Mouse (Mus musculus): ENCODE data around the gene Hist2h2aa2. TPM values are rescaled to one million over a fixed set of nuclear protein-coding genes. Genes with fewer than 3 reads are reported as not detected.

Hist2h2aa2 gene
- not detected for polyA plus RNA-seq (2014; fragmentation: Illumina TruSeq; extraction: RNeasy Lipid Tissue Mini Kit (QIAGEN cat#74804); ENCODE audit: low replicate concordance)

DNA sequence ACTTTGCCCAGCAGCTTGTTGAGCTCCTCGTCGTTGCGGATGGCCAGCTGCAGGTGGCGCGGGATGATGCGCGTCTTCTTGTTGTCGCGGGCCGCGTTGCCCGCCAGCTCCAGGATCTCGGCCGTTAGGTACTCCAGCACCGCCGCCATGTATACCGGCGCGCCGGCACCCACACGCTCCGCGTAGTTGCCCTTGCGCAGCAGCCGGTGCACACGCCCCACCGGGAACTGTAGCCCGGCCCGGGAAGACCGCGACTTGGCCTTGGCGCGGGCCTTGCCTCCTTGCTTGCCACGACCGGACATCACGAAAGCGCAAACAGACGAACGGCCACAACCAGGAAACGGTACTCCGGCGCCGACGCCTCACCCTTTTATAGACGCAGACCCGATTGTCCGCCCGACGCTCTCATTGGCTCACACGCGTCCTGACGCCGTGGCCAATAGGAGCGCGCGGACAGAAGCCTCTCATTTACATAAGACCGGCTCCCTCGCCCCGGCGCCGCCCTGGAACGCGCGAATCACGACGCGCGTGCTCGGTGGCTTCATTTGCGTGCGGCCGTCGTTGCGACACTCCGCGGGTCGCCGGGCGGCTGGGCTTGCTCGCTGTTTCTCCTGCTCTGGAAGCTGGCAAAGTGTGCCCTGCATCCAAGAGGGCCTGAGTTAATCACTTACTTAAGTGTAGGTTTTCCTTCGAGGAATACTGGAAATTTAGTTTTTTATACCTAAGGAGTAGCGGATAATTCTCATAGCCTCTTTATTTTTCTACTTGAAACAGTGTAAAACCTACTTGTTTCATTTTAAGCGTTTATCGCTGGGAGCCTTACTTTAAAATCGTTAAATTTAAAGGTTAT lies at the start of gene Hist2h2aa2:
Gene Hist2h2aa2, minus strand, starts transcription at position 328 of the 850 bp plus-strand sequence.

DNA sequence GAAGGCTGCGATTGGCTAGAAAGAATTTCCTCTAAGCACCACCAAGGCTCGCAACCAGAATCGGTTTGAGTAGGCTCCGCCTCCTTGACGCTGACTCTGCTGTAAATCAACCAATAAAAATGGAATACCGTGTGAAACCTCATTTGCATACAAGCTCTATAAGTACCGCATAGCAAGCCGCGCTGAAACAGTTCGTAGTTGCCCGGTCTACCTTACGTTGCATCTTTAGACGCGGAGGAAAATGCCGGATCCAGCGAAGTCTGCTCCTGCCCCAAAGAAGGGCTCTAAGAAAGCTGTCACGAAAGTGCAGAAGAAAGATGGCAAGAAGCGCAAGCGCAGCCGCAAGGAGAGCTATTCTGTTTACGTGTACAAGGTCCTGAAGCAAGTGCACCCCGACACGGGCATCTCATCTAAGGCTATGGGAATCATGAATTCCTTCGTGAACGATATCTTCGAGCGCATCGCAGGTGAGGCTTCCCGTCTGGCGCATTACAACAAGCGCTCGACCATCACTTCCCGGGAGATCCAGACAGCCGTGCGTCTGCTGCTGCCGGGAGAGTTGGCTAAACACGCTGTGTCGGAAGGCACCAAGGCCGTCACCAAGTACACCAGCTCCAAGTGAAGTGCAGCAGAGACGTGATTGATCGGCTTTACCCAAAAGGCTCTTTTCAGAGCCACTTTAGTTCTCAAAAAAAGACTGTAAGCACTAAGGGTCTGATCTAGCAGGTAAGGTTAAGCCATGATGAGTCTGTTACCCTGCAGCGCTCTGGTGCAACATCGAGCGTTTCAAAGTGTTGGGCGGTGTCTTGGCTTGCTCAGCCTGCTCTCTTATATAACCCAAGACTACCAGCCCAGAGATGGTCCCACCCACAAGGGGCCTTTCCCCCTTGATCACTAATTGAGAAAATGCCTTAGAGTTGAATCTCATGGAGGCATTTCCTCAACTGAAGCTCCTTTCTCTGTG lies 29.7 kb upstream of the Hist2h2aa2 start, which contains the start of gene Hist2h2bb:
Gene Hist2h2bb, plus strand, starts transcription at position 242 of the 964 bp plus-strand sequence.

DNA sequence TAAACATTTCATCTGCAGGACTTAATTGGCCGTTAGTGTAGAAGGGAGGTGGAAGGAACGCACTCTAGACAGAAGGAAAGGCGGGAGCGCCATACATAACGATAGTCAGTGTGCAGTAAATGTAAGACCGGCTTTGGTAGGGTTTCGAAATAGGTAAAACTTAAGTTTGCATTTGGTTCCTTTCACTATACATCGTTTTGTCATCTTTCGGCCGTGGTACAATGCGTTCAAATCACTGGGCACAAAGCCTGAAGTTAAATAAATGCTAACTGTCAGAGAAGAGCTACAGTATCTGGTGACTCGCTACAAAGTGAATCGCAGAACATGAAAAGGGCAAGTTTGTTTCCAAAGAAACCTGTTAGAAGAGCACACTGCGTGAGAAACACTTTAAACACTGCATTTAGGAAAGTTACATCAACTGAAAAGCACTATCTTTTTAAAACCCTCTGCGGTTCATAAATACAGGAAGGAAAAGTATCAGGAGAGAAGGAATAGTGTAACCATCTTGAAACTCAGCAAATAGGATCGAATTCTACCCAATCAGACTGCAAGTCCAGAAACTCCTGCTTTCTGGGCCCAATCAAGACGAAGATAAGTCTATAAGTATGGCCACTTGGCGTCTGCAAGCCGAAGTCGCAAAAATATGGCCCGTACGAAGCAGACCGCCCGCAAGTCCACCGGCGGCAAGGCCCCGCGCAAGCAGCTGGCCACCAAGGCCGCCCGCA lies 28.1 kb upstream of the Hist2h2aa2 start, which contains the start of gene Hist2h3b:
Gene Hist2h3b, plus strand, starts transcription at position 604 of the 725 bp plus-strand sequence.

DNA sequence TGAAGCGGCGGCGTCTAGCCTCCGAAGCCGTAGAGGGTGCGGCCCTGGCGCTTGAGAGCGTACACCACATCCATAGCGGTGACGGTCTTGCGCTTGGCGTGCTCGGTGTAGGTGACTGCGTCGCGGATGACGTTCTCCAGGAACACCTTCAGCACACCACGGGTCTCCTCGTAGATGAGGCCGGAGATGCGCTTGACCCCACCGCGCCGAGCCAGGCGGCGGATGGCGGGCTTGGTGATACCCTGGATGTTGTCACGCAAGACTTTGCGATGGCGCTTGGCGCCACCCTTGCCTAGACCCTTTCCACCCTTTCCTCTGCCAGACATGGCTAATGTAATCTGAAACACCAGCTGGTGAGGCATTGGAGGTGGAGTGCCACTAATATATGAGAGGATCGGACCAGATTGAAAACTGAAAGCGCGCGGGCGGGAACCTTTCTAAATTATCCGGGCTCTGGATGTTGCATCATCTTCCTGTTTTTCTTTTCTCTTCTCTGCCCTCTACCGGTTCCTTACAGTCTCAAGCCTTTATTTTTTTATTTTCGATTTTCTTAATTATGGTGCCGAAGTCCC lies 23.0 kb upstream of the Hist2h2aa2 start, which contains the start of gene Hist2h4:
Gene Hist2h4, minus strand, starts transcription at position 333 of the 572 bp plus-strand sequence.

DNA sequence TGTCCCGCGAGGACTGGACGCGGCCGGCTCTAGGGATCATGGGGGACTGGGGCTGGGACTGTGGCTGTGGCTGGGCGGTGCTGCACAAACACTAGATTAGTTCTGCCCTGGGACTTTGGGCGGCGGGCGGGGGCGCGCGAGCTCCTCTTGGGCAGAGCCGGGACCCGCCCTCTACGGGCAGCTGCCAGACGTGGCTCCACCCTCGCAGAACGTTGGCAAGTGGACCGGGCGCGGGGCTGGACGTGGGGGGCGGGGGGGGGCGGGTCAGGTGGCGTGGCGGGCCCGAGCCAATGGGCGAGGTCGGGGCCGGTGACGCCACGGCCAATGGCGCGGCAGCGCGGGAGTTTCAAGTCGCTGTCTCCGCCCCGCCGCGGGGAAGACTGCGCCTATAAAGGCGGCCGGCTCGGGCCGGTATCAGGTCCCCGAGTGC lies 6.4 kb upstream of the Hist2h2aa2 start, which contains the start of gene Hist2h3c1:
Gene Hist2h3c1, plus strand, starts transcription at position 259 of the 430 bp plus-strand sequence.

DNA sequence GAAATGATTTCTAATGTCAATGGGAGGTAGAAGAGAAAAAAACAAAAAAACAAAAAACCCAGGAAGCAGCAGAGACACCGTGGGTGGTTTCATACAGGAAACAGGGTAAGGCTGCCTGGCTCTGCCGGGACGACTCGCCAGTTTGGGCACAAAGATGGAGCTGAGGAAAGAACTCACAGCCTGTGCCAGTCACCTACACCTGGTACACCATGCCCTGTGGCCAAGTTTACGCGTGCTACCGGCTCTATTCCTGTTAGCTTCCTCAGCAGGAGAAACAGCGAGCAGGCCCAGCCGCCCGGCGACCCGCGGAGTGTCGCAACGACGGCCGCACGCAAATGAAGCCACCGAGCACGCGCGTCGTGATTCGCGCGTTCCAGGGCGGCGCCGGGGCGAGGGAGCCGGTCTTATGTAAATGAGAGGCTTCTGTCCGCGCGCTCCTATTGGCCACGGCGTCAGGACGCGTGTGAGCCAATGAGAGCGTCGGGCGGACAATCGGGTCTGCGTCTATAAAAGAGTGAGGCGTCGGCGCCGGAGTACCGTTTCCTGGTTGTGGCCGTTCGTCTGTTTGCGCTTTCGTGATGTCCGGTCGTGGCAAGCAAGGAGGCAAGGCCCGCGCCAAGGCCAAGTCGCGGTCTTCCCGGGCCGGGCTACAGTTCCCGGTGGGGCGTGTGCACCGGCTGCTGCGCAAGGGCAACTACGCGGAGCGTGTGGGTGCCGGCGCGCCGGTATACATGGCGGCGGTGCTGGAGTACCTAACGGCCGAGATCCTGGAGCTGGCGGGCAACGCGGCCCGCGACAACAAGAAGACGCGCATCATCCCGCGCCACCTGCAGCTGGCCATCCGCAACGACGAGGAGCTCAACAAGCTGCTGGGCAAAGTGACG lies 5.2 kb upstream of the Hist2h2aa2 start, which contains the start of gene Hist2h2aa1:
Gene Hist2h2aa1, plus strand, starts transcription at position 495 of the 884 bp plus-strand sequence.

DNA sequence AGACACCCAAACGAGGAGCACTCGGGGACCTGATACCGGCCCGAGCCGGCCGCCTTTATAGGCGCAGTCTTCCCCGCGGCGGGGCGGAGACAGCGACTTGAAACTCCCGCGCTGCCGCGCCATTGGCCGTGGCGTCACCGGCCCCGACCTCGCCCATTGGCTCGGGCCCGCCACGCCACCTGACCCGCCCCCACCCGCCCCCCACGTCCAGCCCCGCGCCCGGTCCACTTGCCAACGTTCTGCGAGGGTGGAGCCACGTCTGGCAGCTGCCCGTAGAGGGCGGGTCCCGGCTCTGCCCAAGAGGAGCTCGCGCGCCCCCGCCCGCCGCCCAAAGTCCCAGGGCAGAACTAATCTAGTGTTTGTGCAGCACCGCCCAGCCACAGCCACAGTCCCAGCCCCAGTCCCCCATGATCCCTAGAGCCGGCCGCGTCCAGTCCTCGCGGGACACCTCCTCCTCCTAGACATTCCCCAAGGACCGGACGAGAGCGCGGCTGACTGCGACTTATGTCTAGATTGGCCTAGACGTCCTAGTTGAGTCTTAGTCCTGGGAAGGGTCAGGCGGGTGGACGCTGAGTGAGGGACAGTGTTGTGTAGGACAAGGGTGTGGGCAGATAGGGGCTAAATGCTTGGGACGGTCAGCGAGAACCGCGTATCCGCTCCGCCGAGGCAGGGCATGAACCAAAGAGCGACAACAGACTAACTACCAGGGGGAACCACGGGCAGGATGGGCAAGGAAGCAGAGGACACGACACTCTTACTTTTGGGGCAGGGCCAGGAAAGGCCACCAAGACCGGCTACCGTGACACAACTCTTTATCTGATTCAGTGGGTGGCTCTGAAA lies 902 bp downstream of the Hist2h2aa2 start, which contains the start of gene Hist2h3c2:
Gene Hist2h3c2, minus strand, starts transcription at position 174 of the 840 bp plus-strand sequence.

DNA sequence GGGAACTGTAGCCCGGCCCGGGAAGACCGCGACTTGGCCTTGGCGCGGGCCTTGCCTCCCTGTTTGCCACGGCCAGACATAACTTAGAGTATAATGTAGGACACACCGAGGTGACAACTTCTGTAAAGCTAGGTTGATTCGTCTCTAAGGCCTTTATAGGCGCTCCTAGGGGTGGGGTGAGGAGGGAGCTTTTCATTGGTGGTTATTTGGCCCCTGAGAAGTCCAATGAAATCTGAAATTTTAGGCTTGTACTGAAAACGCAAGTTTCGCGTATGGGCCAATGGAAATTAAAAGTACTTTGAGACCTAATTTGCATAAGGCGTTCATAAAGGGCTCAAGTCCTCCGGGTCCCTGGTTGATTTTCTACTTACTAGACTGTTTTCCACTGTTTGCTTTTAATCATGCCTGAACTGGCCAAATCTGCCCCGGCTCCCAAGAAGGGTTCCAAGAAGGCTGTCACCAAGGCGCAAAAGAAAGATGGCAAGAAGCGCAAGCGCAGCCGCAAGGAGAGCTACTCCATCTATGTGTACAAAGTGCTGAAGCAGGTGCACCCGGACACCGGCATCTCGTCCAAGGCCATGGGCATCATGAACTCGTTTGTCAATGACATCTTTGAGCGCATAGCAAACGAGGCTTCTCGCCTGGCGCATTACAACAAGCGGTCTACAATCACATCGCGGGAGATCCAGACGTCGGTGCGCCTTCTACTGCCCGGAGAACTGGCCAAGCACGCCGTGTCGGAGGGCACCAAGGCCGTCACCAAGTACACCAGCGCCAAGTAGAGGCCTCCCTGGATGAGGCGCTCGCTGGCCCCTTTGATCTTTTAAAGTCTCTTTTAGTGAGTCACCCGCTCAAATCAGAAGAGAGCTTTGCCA lies 19.1 kb downstream of the Hist2h2aa2 start, which contains the start of the genes Hist2h2ac and Hist2h2be:
Gene Hist2h2ac, minus strand, starts transcription at position 116 of the 875 bp plus-strand sequence.
Gene Hist2h2be, plus strand, starts transcription at position 355 of the 875 bp plus-strand sequence.

DNA sequence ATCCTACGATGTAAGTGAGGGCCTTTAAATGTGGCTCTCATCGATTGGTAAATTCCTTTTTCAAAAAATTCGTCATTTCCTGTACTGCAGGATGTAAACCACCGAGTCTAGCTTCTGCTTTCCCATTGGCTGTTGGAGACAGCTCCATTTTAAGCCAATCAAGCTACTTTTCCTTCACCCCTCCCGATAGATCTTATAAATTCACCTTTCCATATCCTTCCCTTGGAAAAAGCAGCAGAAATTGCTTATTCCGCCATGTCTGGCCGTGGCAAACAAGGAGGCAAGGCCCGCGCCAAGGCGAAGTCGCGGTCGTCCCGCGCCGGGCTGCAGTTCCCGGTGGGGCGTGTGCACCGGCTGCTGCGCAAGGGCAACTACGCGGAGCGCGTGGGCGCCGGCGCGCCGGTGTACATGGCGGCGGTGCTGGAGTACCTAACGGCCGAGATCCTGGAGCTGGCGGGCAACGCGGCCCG lies 20.4 kb downstream of the Hist2h2aa2 start, which contains the start of the genes Bola1 and Hist2h2ab:
Gene Bola1, minus strand, starts transcription at position 49 of the 470 bp plus-strand sequence.
Gene Hist2h2ab, plus strand, starts transcription at position 205 of the 470 bp plus-strand sequence.

Other genes starting within 250 kb of the Hist2h2aa2 start
- 2.0 TPM for gene Plekho1, start 244.3 kb downstream of the Hist2h2aa2 start, polyA plus RNA-seq (2014; fragmentation: Illumina TruSeq; extraction: RNeasy Lipid Tissue Mini Kit (QIAGEN cat#74804); ENCODE audit: low replicate concordance)
- gene Vps45, start 181.8 kb downstream of the Hist2h2aa2 start, polyA plus RNA-seq (2014; fragmentation: Illumina TruSeq; extraction: RNeasy Lipid Tissue Mini Kit (QIAGEN cat#74804); ENCODE audit: low replicate concordance) = 43.1 TPM
- 18.3 TPM for gene Otud7b, start 135.7 kb downstream of the Hist2h2aa2 start, polyA plus RNA-seq (2014; fragmentation: Illumina TruSeq; extraction: RNeasy Lipid Tissue Mini Kit (QIAGEN cat#74804); ENCODE audit: low replicate concordance)
- 8.0 TPM for gene Mtmr11, start 78.3 kb downstream of the Hist2h2aa2 start, polyA plus RNA-seq (2014; fragmentation: Illumina TruSeq; extraction: RNeasy Lipid Tissue Mini Kit (QIAGEN cat#74804); ENCODE audit: low replicate concordance)
- 9.9 TPM for gene Sf3b4, start 67.9 kb downstream of the Hist2h2aa2 start, polyA plus RNA-seq (2014; fragmentation: Illumina TruSeq; extraction: RNeasy Lipid Tissue Mini Kit (QIAGEN cat#74804); ENCODE audit: low replicate concordance)
- gene Sv2a, start 59.1 kb downstream of the Hist2h2aa2 start, polyA plus RNA-seq (2014; fragmentation: Illumina TruSeq; extraction: RNeasy Lipid Tissue Mini Kit (QIAGEN cat#74804); ENCODE audit: low replicate concordance) = 0.11 TPM
- gene Bola1, start 20.6 kb downstream of the Hist2h2aa2 start, polyA plus RNA-seq (2014; fragmentation: Illumina TruSeq; extraction: RNeasy Lipid Tissue Mini Kit (QIAGEN cat#74804); ENCODE audit: low replicate concordance) = 1.8 TPM
- not detected for gene Hist2h2ab, start 20.4 kb downstream of the Hist2h2aa2 start, polyA plus RNA-seq (2014; fragmentation: Illumina TruSeq; extraction: RNeasy Lipid Tissue Mini Kit (QIAGEN cat#74804); ENCODE audit: low replicate concordance)
- gene Hist2h2ac, start 19.4 kb downstream of the Hist2h2aa2 start, polyA plus RNA-seq (2014; fragmentation: Illumina TruSeq; extraction: RNeasy Lipid Tissue Mini Kit (QIAGEN cat#74804); ENCODE audit: low replicate concordance) = not detected
- 9.9 TPM for gene Hist2h2be, start 19.2 kb downstream of the Hist2h2aa2 start, polyA plus RNA-seq (2014; fragmentation: Illumina TruSeq; extraction: RNeasy Lipid Tissue Mini Kit (QIAGEN cat#74804); ENCODE audit: low replicate concordance)
- 1.3 TPM for gene Hist2h3c2, start 1.1 kb downstream of the Hist2h2aa2 start, polyA plus RNA-seq (2014; fragmentation: Illumina TruSeq; extraction: RNeasy Lipid Tissue Mini Kit (QIAGEN cat#74804); ENCODE audit: low replicate concordance)
- not detected for gene Hist2h2aa1, start 5.2 kb upstream of the Hist2h2aa2 start, polyA plus RNA-seq (2014; fragmentation: Illumina TruSeq; extraction: RNeasy Lipid Tissue Mini Kit (QIAGEN cat#74804); ENCODE audit: low replicate concordance)
- 23.6 TPM for gene Hist2h3c1, start 6.4 kb upstream of the Hist2h2aa2 start, polyA plus RNA-seq (2014; fragmentation: Illumina TruSeq; extraction: RNeasy Lipid Tissue Mini Kit (QIAGEN cat#74804); ENCODE audit: low replicate concordance)
- gene Hist2h4, start 23.0 kb upstream of the Hist2h2aa2 start, polyA plus RNA-seq (2014; fragmentation: Illumina TruSeq; extraction: RNeasy Lipid Tissue Mini Kit (QIAGEN cat#74804); ENCODE audit: low replicate concordance) = not detected
- not detected for gene Hist2h3b, start 28.4 kb upstream of the Hist2h2aa2 start, polyA plus RNA-seq (2014; fragmentation: Illumina TruSeq; extraction: RNeasy Lipid Tissue Mini Kit (QIAGEN cat#74804); ENCODE audit: low replicate concordance)
- gene Hist2h2bb, start 29.5 kb upstream of the Hist2h2aa2 start, polyA plus RNA-seq (2014; fragmentation: Illumina TruSeq; extraction: RNeasy Lipid Tissue Mini Kit (QIAGEN cat#74804); ENCODE audit: low replicate concordance) = not detected
- 1.2 TPM for gene Fcgr1, start 53.7 kb upstream of the Hist2h2aa2 start, polyA plus RNA-seq (2014; fragmentation: Illumina TruSeq; extraction: RNeasy Lipid Tissue Mini Kit (QIAGEN cat#74804); ENCODE audit: low replicate concordance)
- gene BC107364, start 212.0 kb upstream of the Hist2h2aa2 start, polyA plus RNA-seq (2014; fragmentation: Illumina TruSeq; extraction: RNeasy Lipid Tissue Mini Kit (QIAGEN cat#74804); ENCODE audit: low replicate concordance) = not detected

Measured in small intestine, adult 10 weeks (tissue).